Mouse (Mus musculus) bone marrow, adult 2 months (tissue): Measurements from ENCODE around the gene Sfxn1. TPM values are rescaled to one million over a fixed set of nuclear protein-coding genes. Genes with fewer than 3 reads are reported as not detected.

Source experiments
- H3K27ac ChIP-seq: fragments of 200-500 bp; 2 replicates; pipeline ENCODE4 v1.5.1; 2012; ENCODE audit warnings: low read depth, mild to moderate bottlenecking, control low read depth, inconsistent platforms, low read length; ENCODE audit not compliant: control insufficient read depth, poor library complexity, insufficient read depth
- H3K4me1 ChIP-seq: fragments of 200-500 bp; 2 replicates; pipeline ENCODE4 v1.6.1; 2011; ENCODE audit warnings: low read length; ENCODE audit not compliant: control insufficient read depth, insufficient read depth
- H3K4me3 ChIP-seq: fragments of 200-500 bp; replicated peaks from 2 replicates; pipeline ENCODE3; 2011; ENCODE audit warnings: mild to moderate bottlenecking, low read depth, low read length, control low read depth; ENCODE audit not compliant: control insufficient read depth
- CTCF ChIP-seq: fragments of 200-500 bp; IDR thresholded peaks from 2 replicates; pipeline ENCODE4 v1.5.1; 2011; ENCODE audit warnings: low read length, control low read depth; ENCODE audit not compliant: control insufficient read depth, insufficient read depth
- POLR2A ChIP-seq: fragments of 200-500 bp; IDR thresholded peaks from 2 replicates; pipeline ENCODE4 v1.6.1; 2011; ENCODE audit warnings: low read depth, mild to moderate bottlenecking, control low read depth, low read length, borderline replicate concordance; ENCODE audit not compliant: control insufficient read depth
- WGBS: fragments of 180-500 bp; shearing (Covaris S2); methylation state at CpG from one replicate; pipeline ENCODE4 v1.1.7; 2018; 5-methylcytosine and 5-hydroxymethylcytosine counted together
- polyA plus RNA-seq: library from polyadenylated mRNA; stranded (reverse); fragments of >200 nt; gene quantifications from 2 replicates; pipeline ENCODE4 v1.2.4, GENCODE M21; 2011; ENCODE audit warnings: low replicate concordance; ENCODE audit not compliant: missing spikeins, insufficient read depth, insufficient read length

Gene Sfxn1
- polyA plus RNA-seq, 1 experiment, result 32.3 TPM

DNA sequence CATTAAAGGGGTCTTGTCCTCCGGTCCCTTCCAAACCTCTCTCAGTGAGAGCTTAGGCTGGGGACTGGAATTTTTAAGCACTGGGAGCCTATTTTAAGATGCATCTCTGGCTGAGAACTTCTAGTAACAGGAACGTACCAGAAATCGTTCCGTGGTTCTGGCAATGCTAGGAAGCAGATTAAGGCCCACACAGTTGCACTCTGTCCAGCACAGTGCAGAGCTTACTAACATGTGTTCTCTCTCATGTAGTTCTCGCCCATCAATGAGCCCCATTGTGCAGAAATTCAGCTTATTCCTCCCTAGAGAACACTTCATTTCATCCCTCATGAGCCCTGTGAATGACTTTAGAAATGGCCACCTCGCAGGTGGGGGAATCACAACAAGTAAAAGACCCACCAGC lies 44.1 kb downstream of the Sfxn1 start:
- Histone ChIP-seq H3K4me3 (no peak overlapping the region), H3K4me1 (no peaks in the 10 kb centered on the region), H3K27ac (no peak overlapping the region)
- TF ChIP-seq POLR2A, result no peak
- 81% methylated on average over 6 of the region's 6 CpGs for WGBS

DNA sequence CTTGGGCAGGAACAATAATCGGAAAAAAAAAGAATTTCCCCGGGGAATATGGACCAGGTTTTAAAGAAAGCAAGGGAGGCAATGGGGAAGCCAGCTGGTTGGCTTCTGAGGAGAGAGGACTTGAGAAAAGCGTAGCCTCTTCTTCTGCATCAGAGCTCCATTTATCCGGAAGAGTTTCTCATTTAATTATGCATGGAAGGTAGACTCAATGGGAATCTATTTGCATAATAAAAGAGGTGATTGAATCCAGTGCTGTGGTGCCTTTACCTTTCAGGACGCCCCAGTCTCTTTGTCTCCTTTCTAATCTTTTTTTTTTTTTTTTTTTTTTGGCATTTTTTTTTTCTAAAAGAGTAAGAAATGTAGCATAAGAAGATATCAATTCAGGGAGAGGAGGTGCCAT lies 46.7 kb downstream of the Sfxn1 start:
- Histone ChIP-seq H3K4me3 (no peak overlapping the region), H3K27ac (no peak overlapping the region), H3K4me1 (no peaks in the 10 kb centered on the region)
- 69% methylated on average over 5 of the region's 5 CpGs for WGBS
- TF ChIP-seq POLR2A, result no peak
- no peak for TF ChIP-seq CTCF

DNA sequence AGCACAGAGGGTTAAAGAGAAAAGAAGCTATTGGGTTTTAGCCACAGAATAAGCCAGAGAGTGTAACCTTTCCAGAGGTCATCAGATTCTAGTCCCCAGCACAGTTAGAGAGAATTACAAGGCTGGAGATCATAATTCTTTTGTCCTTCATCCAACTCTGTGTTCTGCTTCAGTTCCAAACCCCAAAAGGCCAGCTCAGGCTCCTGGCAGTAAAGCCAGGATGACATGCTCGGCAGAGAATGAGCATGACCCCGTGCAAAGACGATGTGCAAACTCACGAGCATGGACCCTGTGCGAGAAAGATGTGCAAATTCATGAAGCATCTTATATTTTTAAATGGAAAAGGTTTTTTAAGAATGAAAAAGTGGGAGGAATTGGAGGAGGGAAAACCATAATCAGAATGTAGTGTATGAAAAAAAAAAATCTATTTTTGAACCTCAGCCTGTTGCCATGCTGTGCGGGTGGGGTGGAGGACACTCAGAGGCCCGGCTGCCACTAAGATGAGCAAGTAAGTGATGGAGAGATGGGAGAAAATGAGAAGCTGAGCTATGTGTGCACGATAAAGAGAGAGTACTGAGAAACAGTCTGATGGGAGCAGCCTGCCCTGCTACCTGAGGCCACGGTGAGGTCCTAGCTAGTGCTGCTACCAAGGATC lies 66.2 kb downstream of the Sfxn1 start:
- no peaks in the 10 kb centered on the region for H3K4me1 ChIP-seq
- TF ChIP-seq CTCF, result no peak
- no peak for TF ChIP-seq POLR2A
- no peak overlapping the region for H3K27ac ChIP-seq
- 83% methylated on average over 9 of the region's 9 CpGs for WGBS
- no peak overlapping the region for H3K4me3 ChIP-seq

DNA sequence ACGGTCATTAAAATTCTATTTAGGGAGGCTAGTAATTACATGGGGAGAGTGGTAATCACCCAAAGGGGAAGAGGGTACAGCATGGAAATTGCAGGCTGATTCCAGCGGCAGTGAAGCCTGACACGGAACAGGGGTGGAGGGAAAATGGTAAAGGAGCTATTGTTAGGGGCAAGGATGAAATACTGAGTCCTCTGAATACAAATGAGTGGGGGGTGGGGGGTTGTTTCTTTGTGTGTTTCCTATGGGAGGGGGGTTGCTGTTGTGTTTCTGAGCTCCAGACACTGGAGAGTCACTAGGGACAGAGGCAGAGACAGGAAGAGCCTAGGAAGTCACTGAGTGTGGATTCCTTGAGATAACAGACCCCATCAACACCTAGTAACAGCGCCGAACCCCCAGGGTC lies 72.1 kb downstream of the Sfxn1 start:
- WGBS, result 48% methylated on average over 5 of the region's 5 CpGs
- TF ChIP-seq POLR2A (no peak), CTCF (no peak)
- Histone ChIP-seq H3K27ac (no peak overlapping the region), H3K4me1 (no peaks in the 10 kb centered on the region), H3K4me3 (no peak overlapping the region)

DNA sequence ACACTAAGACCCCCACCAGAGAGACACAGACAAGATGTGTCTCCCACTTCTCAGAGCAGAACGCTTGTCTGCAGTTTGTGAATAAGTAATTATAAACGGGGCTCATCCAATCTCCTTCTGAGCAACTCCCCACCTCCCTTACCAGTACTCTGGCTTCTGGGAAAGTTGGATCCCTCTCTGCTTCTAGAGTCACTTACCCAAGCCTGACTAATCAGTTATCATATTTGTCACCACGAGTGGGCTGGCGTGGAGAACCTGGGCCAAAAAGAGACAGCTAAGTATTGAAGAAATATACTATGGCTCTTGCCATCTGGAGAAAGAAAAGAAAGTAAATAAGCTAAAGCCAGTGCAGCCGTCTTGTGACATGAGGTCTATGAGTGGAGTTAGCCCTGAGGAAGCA lies 73.0 kb downstream of the Sfxn1 start:
- 76% methylated on average over 5 of the region's 5 CpGs for WGBS
- Histone ChIP-seq H3K27ac (no peak overlapping the region), H3K4me3 (no peak overlapping the region), H3K4me1 (no peaks in the 10 kb centered on the region)
- TF ChIP-seq POLR2A, result no peak
- no peak for TF ChIP-seq CTCF

DNA sequence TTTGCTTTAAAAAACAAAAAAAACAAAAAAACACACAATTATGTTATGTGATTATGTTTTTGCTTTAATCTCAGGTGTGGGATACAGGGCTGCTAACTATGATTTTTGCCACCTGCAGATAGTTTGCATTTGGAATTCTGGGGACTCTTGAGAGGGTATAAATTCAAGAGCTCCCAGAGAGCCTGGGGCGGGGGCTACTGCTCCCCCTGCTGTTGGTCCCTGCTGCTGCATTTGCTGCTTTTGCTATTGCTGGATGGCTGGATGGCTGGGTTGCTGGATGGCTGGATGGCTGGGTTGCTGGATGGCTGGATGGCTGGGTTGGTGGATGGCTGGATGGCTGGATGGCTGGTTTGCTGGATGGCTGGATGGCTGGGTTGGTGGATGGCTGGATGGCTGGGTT lies 75.7 kb downstream of the Sfxn1 start:
- Histone ChIP-seq H3K27ac (no peak overlapping the region), H3K4me3 (no peak overlapping the region), H3K4me1 (no peaks in the 10 kb centered on the region)
- TF ChIP-seq CTCF (no peak), POLR2A (no peak)
- WGBS, result 70% methylated on average over 1 of the region's 1 CpGs

DNA sequence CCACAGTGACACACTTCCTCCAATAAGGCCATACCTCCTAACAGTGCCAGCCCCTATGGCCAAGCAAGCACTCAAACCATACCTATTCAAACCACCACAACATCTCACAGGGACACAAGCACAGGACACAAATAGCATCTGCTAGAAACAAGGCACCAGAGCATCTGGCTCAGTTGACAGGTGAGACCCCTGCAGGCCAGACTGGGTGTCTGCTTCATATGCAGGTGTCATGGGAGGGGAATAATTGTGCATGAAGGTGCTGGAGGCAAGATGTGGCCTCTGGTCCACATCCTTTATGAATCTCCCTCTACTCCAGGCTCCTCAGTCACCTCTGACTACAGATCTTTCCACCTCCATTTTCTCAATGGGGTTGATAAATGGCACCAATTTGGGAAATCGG lies 80.8 kb downstream of the Sfxn1 start:
- 94% methylated on average over 1 of the region's 1 CpGs for WGBS
- no peak for TF ChIP-seq POLR2A
- Histone ChIP-seq H3K4me1 (no peaks in the 10 kb centered on the region), H3K4me3 (no peak overlapping the region), H3K27ac (no peak overlapping the region)

DNA sequence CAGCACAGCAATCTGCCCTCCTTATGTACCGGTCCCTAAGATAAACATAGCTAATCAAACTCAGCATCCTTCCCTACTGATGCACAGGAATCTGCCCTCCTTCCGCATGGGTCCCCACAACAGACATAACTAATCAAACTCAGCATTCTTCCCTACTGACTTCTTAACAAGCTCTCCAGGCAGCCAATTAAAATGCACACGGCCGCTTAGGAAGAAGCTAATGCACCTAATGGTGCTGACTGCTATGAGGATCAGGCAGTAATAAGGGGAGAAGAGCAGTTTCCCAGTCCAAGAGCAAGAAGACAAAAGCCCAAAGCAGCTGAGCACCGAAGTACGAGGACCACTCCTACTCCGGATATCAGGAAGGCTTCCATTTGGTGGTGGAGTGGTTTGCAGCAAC lies 81.2 kb downstream of the Sfxn1 start:
- TF ChIP-seq CTCF, result no peak
- TF ChIP-seq POLR2A, result no peak
- Histone ChIP-seq H3K4me1 (no peaks in the 10 kb centered on the region), H3K4me3 (no peak overlapping the region), H3K27ac (no peak overlapping the region)
- 89% methylated on average over 7 of the region's 7 CpGs for WGBS

DNA sequence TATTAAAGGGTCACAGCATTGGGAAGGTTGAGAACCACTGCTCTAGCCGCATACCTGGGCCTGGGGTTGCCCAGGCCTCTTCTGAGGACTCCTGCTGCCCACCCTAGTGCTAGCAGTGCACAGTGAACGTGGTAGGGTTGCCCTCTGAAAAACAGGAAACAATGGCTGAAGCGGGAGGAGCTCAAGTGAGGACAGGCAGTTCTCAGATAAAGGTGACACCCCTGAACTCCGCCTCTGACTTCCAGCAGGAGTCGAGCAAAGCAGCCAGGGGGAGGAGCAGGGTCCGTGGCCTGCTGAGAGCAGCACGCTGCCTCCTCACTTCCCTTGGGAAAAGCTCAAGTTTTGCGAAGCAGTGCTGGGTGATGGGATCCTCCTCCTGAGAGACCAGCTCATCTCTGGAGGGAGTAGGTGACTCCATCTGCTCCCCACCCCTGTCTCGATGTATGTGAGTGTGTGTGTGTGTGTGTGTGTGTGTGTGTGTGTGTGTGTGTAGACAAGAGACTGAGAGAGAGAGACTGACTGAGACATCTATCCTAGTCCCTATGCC lies 82.1 kb downstream of the Sfxn1 start:
- WGBS, result 29% methylated on average over 9 of the region's 9 CpGs
- Histone ChIP-seq H3K4me3 (no peak overlapping the region), H3K27ac (no peak overlapping the region), H3K4me1 (no peaks in the 10 kb centered on the region)
- TF ChIP-seq POLR2A (no peak), CTCF (no peak)

DNA sequence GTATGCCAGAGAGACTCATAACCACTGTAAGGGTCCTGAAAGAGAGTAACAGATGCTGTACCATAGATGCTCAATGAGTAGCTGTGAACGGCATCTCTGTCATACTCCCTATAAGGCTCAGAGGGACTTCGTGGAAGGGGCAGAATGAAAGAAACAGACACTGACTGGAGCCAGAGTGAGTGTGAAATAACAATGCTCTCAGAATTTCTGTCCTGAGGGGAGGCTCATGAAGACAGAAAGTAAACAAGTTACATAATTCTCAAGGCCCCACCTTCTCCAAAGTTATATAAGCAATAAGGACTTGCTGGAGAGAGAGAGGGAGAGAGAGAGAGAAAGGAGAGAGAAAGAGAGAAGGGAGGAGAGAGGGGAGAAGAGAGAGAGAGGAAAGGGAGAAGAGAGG lies 84.2 kb downstream of the Sfxn1 start:
- no peak overlapping the region for H3K27ac ChIP-seq
- WGBS, result 72% methylated on average over 2 of the region's 2 CpGs
- TF ChIP-seq CTCF (no peak), POLR2A (no peak)

More for the DNA sequence above, 84.2 kb downstream of the Sfxn1 start:
- Histone ChIP-seq H3K4me3 (no peak overlapping the region), H3K4me1 (no peaks in the 10 kb centered on the region)

Other genes with a start within 250 kb of the Sfxn1 start
- not detected in 2 replicates for gene Drd1, start 16.2 kb upstream of the Sfxn1 start, polyA plus RNA-seq
- gene Hrh2, start 120.3 kb downstream of the Sfxn1 start, polyA plus RNA-seq, result 1.3 and 4.4 TPM in 2 replicates